Mouse (Mus musculus) ES-Bruce4 (cell line): Measurements from ENCODE around the gene CN725425.

Experiments
- CTCF ChIP-seq: IDR thresholded peaks from one replicate; pipeline ENCODE4 v1.8.1; 2011; ENCODE audit warnings: low read depth, low read length
- POLR2A ChIP-seq: IDR thresholded peaks from one replicate; pipeline ENCODE4 v1.8.1; 2011; ENCODE audit warnings: low read length; ENCODE audit not compliant: insufficient read depth

GRCm38 (mm10) chr15:91263926-91264325, 64.6 kb downstream of the CN725425 start:
- TF ChIP-seq POLR2A (no peak), CTCF (no peak)
